Mouse (Mus musculus): ENCODE measurements around the gene Alkbh3. TPM values are rescaled to one million over a fixed set of nuclear protein-coding genes. Genes with fewer than 3 reads are reported as not detected.

Gene Alkbh3
- polyA plus RNA-seq, 1 experiment from 2014 or later, result 50.7 TPM

DNA sequence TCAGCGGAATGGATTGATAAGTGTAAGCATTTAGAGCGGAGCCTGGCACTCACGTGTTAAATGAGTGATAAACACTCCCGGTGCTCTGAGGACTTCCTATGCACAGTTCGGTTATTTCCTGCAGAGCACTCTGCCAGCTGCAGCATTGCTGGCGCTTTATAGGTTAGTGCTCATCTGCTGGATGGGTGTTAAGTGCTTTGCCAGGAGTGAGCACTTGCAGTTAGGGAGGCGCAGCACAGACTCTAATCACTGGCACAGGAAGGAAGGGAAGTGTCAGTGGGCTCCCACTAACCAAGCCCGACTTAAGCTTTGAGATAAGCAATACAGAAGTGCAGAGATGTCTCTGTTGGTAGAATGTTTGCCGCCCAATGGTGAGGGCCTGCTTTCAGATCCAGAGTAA, 72.1 kb downstream of the Alkbh3 start:
- Histone ChIP-seq H3K4me2 (no peak overlapping the region), H3K36me3 (replicated peaks) (no peaks in the 10 kb centered on the region), H3K9me3 (no peaks in the 10 kb centered on the region), H3K4me3 (no peak overlapping the region), H3K9ac (no peak overlapping the region), H3K27ac (no peak overlapping the region), H3K27me3 (replicated peaks) (no peaks in the 10 kb centered on the region), H3K4me1 (no peaks in the 10 kb centered on the region)
- no peak for ATAC-seq (replicated peaks)
- WGBS, result 79% methylated on average over 9 of the region's 9 CpGs

Other genes starting within 250 kb of the Alkbh3 start
- 76.4 and 79.4 TPM in 2 replicates for gene Ext2, start 188.2 kb downstream of the Alkbh3 start, polyA plus RNA-seq (2015; fragmentation: Nextera tagmentation; extraction: Ambion mirVana)
- gene Accs, start 160.9 kb downstream of the Alkbh3 start, polyA plus RNA-seq (2015; fragmentation: Nextera tagmentation; extraction: Ambion mirVana), result 5.1 and 5.2 TPM in 2 replicates
- 0.17 and 0.32 TPM in 2 replicates for gene Accsl, start 141.7 kb downstream of the Alkbh3 start, polyA plus RNA-seq (2015; fragmentation: Nextera tagmentation; extraction: Ambion mirVana)
- gene Gm13889, start 53.6 kb downstream of the Alkbh3 start, polyA plus RNA-seq (2015; fragmentation: Nextera tagmentation; extraction: Ambion mirVana), result 5.2 and 6.7 TPM in 2 replicates
- gene Gm27027, start 14.5 kb downstream of the Alkbh3 start, polyA plus RNA-seq (2015; fragmentation: Nextera tagmentation; extraction: Ambion mirVana), result not detected in 2 replicates
- 132 and 135 TPM in 2 replicates for gene Hsd17b12, start 147.2 kb upstream of the Alkbh3 start, polyA plus RNA-seq (2015; fragmentation: Nextera tagmentation; extraction: Ambion mirVana)

Data from midbrain, embryonic 15.5 days (tissue).